Mouse (Mus musculus) hindbrain, embryonic 11.5 days (tissue): Measurements from ENCODE around the gene Asap2. TPM values are rescaled to one million over a fixed set of nuclear protein-coding genes. Genes with fewer than 3 reads are reported as not detected.

Source experiments
- ATAC-seq: fragments of 200-750 bp; cut with Nextera tagmentation; 2 replicates; pipeline ENCODE4 v1.8.0; 2017; ENCODE audit warnings: mild to moderate bottlenecking, moderate TSS enrichment, moderate library complexity; ENCODE audit not compliant: low FRiP score
- DNase-seq: peaks from one replicate; pipeline ENCODE4 v3.0.0-alpha.2; 2015; ENCODE audit warnings: low spot score
- H3K27ac ChIP-seq: fragments of 300-500 bp; sonication (generic); 2 replicates; pipeline ENCODE4 v1.5.1; 2014; ENCODE audit warnings: mild to moderate bottlenecking, low read depth, low read length
- H3K27me3 ChIP-seq: fragments of 300-500 bp; sonication (generic); 2 replicates; pipeline ENCODE4 v1.6.1; 2014; ENCODE audit warnings: mild to moderate bottlenecking, low read length, moderate library complexity, mixed read lengths; ENCODE audit not compliant: control insufficient read depth, insufficient read depth
- H3K36me3 ChIP-seq: fragments of 300-500 bp; sonication (generic); 2 replicates; pipeline ENCODE4 v1.6.1; 2014; ENCODE audit warnings: mild to moderate bottlenecking, low read length, moderate library complexity, mixed read lengths; ENCODE audit not compliant: control insufficient read depth, insufficient read depth
- H3K4me1 ChIP-seq: fragments of 300-500 bp; sonication (generic); replicated peaks from 2 replicates; pipeline ENCODE4 v1.6.1; 2014; ENCODE audit warnings: low read length, mixed read lengths; ENCODE audit not compliant: control insufficient read depth, insufficient read depth
- H3K4me2 ChIP-seq: fragments of 300-500 bp; sonication (generic); replicated peaks from 2 replicates; pipeline ENCODE4 v1.6.1; 2014; ENCODE audit warnings: mild to moderate bottlenecking, low read depth, low read length
- H3K4me3 ChIP-seq: fragments of 300-500 bp; sonication (generic); 2 replicates; pipeline ENCODE4 v1.5.1; 2014; ENCODE audit warnings: low read depth, low read length
- H3K9ac ChIP-seq: fragments of 300-500 bp; sonication (generic); 2 replicates; pipeline ENCODE4 v1.6.1; 2014; ENCODE audit warnings: low read depth, low read length
- H3K9me3 ChIP-seq: fragments of 300-500 bp; sonication (generic); 2 replicates; pipeline ENCODE4 v1.6.1; 2016; ENCODE audit warnings: low read length; ENCODE audit not compliant: control insufficient read depth
- WGBS: fragments of 180-500 bp; shearing (Covaris S2); extraction: QIAGEN DNeasy Blood & Tissue Kit; methylation state at CpG from one replicate; pipeline ENCODE4 v1.1.7; 2014; 5-methylcytosine and 5-hydroxymethylcytosine counted together
- polyA plus RNA-seq: library from polyadenylated mRNA; unstranded; fragments of >200 nt; fragmentation: Nextera tagmentation; extraction: Ambion mirVana; gene quantifications from 2 replicates; pipeline ENCODE4 v1.2.1, GENCODE M21; 2014

Gene Asap2
- polyA plus RNA-seq, 1 experiment from 2014 or later, result 18.4 TPM

GRCm38 (mm10) chr12:21126516-21126915, 136.3 kb downstream of the Asap2 start:
- Histone ChIP-seq H3K27me3 (no peaks in the 10 kb centered on the region), H3K4me2 (no peak overlapping the region), H3K36me3 (no peaks in the 10 kb centered on the region), H3K4me1 (peaks cover 3% of the 10 kb centered on the region; the same call in 1 of the 2 replicates), H3K27ac (no peak overlapping the region), H3K9me3 (no peaks in the 10 kb centered on the region), H3K4me3 (no peak overlapping the region), H3K9ac (no peak overlapping the region)
- no peak for ATAC-seq
- no peak for DNase-seq
- WGBS, result 81% methylated on average over 4 of the region's 4 CpGs

- no peak for DNase-seq
- H3K4me3 ChIP-seq, result no peak overlapping the region
- no peaks in the 10 kb centered on the region for H3K9me3 ChIP-seq
- H3K9ac ChIP-seq, result no peak overlapping the region
- H3K4me1 ChIP-seq, result peaks cover 6% of the 10 kb centered on the region; the same call in 1 of the 2 replicates
- H3K27ac ChIP-seq, result no peak overlapping the region
- no peak overlapping the region for H3K4me2 ChIP-seq
- no peaks in the 10 kb centered on the region for H3K36me3 ChIP-seq
- no peaks in the 10 kb centered on the region for H3K27me3 ChIP-seq
- WGBS, result 86% methylated on average over 9 of the region's 9 CpGs
- ATAC-seq, result no peak
Observed at GRCm38 (mm10) chr12:21128930-21129869, 138.9 kb downstream of the Asap2 start.

GRCm38 (mm10) chr12:21130274-21130823, 140.1 kb downstream of the Asap2 start:
- H3K9ac ChIP-seq, result no peak overlapping the region
- no peak for ATAC-seq
- no peaks in the 10 kb centered on the region for H3K9me3 ChIP-seq
- H3K4me2 ChIP-seq, result no peak overlapping the region
- H3K4me1 ChIP-seq, result peaks cover 6% of the 10 kb centered on the region; the same call in 1 of the 2 replicates
- H3K36me3 ChIP-seq, result no peaks in the 10 kb centered on the region
- H3K27ac ChIP-seq, result no peak overlapping the region
- 87% methylated on average over 10 of the region's 10 CpGs for WGBS
- no peak for DNase-seq
- no peaks in the 10 kb centered on the region for H3K27me3 ChIP-seq
- H3K4me3 ChIP-seq, result no peak overlapping the region

GRCm38 (mm10) chr12:21132537-21132936, 142.3 kb downstream of the Asap2 start:
- no peaks in the 10 kb centered on the region for H3K36me3 ChIP-seq
- H3K4me2 ChIP-seq, result no peak overlapping the region
- H3K27me3 ChIP-seq, result no peaks in the 10 kb centered on the region
- H3K27ac ChIP-seq, result no peak overlapping the region
- no peak overlapping the region for H3K9ac ChIP-seq
- DNase-seq (no peak), ATAC-seq (no peak)
- H3K4me1 ChIP-seq, result 0 out of 2 replicates have a peak, but pooled peaks cover 3% of the 10 kb centered on the region
- no peak overlapping the region for H3K4me3 ChIP-seq
- no peaks in the 10 kb centered on the region for H3K9me3 ChIP-seq
- 50% methylated on average over 10 of the region's 10 CpGs for WGBS

- Histone ChIP-seq H3K9me3 (no peaks in the 10 kb centered on the region), H3K27me3 (no peaks in the 10 kb centered on the region), H3K4me2 (no peak overlapping the region), H3K9ac (no peak overlapping the region), H3K4me1 (0 out of 2 replicates have a peak, but pooled peaks cover 3% of the 10 kb centered on the region), H3K36me3 (no peaks in the 10 kb centered on the region), H3K4me3 (no peak overlapping the region), H3K27ac (no peak overlapping the region)
- DNase-seq (no peak), ATAC-seq (no peak)
- 80% methylated on average over 4 of the region's 4 CpGs for WGBS
Observed at GRCm38 (mm10) chr12:21133031-21133430, 142.8 kb downstream of the Asap2 start.

GRCm38 (mm10) chr12:21133972-21134859, 144.0 kb downstream of the Asap2 start:
- H3K9ac ChIP-seq, result no peak overlapping the region
- H3K4me3 ChIP-seq, result no peak overlapping the region
- H3K36me3 ChIP-seq, result no peaks in the 10 kb centered on the region
- DNase-seq (peak; percentile 35), ATAC-seq (0 out of 2 replicates have a peak, but pooled peaks have one; percentile 26)
- no peak overlapping the region for H3K27ac ChIP-seq
- H3K4me2 ChIP-seq, result no peak overlapping the region
- 0 out of 2 replicates have a peak, but pooled peaks cover 3% of the 10 kb centered on the region for H3K4me1 ChIP-seq
- no peaks in the 10 kb centered on the region for H3K27me3 ChIP-seq
- H3K9me3 ChIP-seq, result no peaks in the 10 kb centered on the region
- 61% methylated on average over 17 of the region's 17 CpGs for WGBS

GRCm38 (mm10) chr12:21135651-21136461, 145.6 kb downstream of the Asap2 start:
- DNase-seq, result no peak
- 76% methylated on average over 8 of the region's 8 CpGs for WGBS
- no peak overlapping the region for H3K4me2 ChIP-seq
- no peak overlapping the region for H3K27ac ChIP-seq
- H3K9me3 ChIP-seq, result no peaks in the 10 kb centered on the region
- H3K9ac ChIP-seq, result no peak overlapping the region
- no peaks in the 10 kb centered on the region for H3K36me3 ChIP-seq
- no peaks in the 10 kb centered on the region for H3K27me3 ChIP-seq
- ATAC-seq, result no peak
- H3K4me3 ChIP-seq, result no peak overlapping the region
- 0 out of 2 replicates have a peak, but pooled peaks cover 3% of the 10 kb centered on the region for H3K4me1 ChIP-seq

GRCm38 (mm10) chr12:21136462-21136751, 146.1 kb downstream of the Asap2 start:
- no peaks in the 10 kb centered on the region for H3K9me3 ChIP-seq
- H3K27me3 ChIP-seq, result no peaks in the 10 kb centered on the region
- DNase-seq (no peak), ATAC-seq (no peak)
- H3K4me3 ChIP-seq, result no peak overlapping the region
- WGBS, result 96% methylated on average over 2 of the region's 2 CpGs
- H3K27ac ChIP-seq, result no peak overlapping the region
- H3K4me2 ChIP-seq, result no peak overlapping the region
- H3K36me3 ChIP-seq, result no peaks in the 10 kb centered on the region
- H3K4me1 ChIP-seq, result 0 out of 2 replicates have a peak, but pooled peaks cover 3% of the 10 kb centered on the region
- H3K9ac ChIP-seq, result no peak overlapping the region
